Mouse (Mus musculus) kidney, embryonic 15.5 days (tissue): ENCODE results near the gene Fam174a. TPM values are rescaled to one million over a fixed set of nuclear protein-coding genes. Genes with fewer than 3 reads are reported as not detected.

ENCODE experiments used
- ATAC-seq: fragments of 200-750 bp; cut with Nextera tagmentation; replicated peaks from 2 replicates; pipeline ENCODE4 v1.8.0; 2017; ENCODE audit warnings: moderate TSS enrichment; ENCODE audit not compliant: low FRiP score
- H3K27ac ChIP-seq: fragments of 300-500 bp; sonication (generic); 2 replicates; pipeline ENCODE4 v1.5.1; 2015; ENCODE audit warnings: mild to moderate bottlenecking, inconsistent platforms
- H3K27me3 ChIP-seq: fragments of 300-500 bp; sonication (generic); 2 replicates; pipeline ENCODE4 v1.6.1; 2015; ENCODE audit warnings: inconsistent platforms
- H3K36me3 ChIP-seq: fragments of 300-500 bp; sonication (generic); 2 replicates; pipeline ENCODE4 v1.6.1; 2015; ENCODE audit warnings: inconsistent platforms
- H3K4me1 ChIP-seq: fragments of 300-500 bp; sonication (generic); 2 replicates; pipeline ENCODE4 v1.6.1; 2015; ENCODE audit warnings: inconsistent platforms
- H3K4me2 ChIP-seq: fragments of 300-500 bp; sonication (generic); 2 replicates; pipeline ENCODE4 v1.6.1; 2015; ENCODE audit warnings: moderate library complexity, mild to moderate bottlenecking, inconsistent platforms
- H3K4me3 ChIP-seq: fragments of 300-500 bp; sonication (generic); replicated peaks from 2 replicates; pipeline ENCODE4 v1.5.1; 2015; ENCODE audit warnings: mild to moderate bottlenecking, inconsistent platforms
- H3K9ac ChIP-seq: fragments of 300-500 bp; sonication (generic); 2 replicates; pipeline ENCODE4 v1.6.1; 2015; ENCODE audit warnings: mild to moderate bottlenecking, inconsistent platforms
- H3K9me3 ChIP-seq: fragments of 300-500 bp; sonication (generic); replicated peaks from 2 replicates; pipeline ENCODE4 v1.6.1; 2016; ENCODE audit warnings: inconsistent platforms
- WGBS: fragments of 180-500 bp; shearing (Covaris S2); methylation state at CpG from one replicate; pipeline ENCODE4 v1.1.7; 2015; ENCODE audit warnings: mixed read lengths; 5-methylcytosine and 5-hydroxymethylcytosine counted together
- polyA plus RNA-seq: library from polyadenylated mRNA; unstranded; fragments of >200 nt; fragmentation: Nextera tagmentation; extraction: Ambion mirVana; gene quantifications from 2 replicates; pipeline ENCODE4 v1.2.1, GENCODE M21; 2015

The Fam174a gene
- polyA plus RNA-seq, 1 experiment from 2014 or later = 25.2 TPM

DNA sequence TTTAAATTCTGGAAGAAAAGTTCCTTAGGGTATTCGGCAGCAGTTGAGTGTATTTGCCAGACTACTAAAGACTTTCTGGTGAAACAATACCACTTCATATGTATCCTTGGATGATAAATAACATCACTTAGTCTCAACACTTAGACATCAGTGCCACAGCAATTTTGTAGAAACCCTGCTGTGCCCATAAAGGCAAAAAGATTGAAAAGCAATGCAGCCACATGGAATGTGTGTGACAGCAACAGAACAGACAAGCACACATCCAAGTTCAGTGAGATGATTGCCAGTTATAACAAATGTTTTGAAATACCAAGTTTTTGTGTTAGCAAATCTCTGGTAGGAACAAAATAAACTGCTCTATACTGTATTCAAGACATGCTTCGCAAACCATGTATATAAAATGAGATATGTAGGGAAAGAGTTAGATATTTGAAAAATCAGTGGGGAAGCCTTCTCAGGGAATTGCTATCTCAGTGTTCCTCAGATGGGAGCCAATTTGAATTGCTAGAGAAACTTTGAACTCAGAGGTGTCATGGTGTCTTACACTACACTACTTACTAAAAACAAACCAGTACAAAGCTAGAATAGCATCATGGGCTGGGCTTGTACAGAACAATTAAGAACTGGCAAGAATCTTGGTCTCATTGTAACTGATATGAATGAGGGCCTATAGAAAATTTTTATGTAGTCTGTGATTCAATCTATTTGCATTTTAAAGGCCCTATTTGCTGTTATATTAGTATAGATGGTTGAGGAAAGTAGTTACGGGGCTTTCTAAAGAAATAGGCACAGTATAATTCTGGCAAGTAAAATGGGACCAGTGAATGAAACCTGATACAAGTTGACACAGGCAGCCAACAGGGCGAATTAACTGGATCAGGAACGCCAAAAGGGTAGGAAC lies 30.4 kb downstream of the Fam174a start:
- no peaks in the 10 kb centered on the region for H3K9me3 ChIP-seq
- no peak overlapping the region for H3K4me2 ChIP-seq
- H3K36me3 ChIP-seq = no peaks in the 10 kb centered on the region
- no peak overlapping the region for H3K4me3 ChIP-seq
- no peak overlapping the region for H3K27ac ChIP-seq
- no peak for ATAC-seq
- no peaks in the 10 kb centered on the region for H3K4me1 ChIP-seq
- H3K9ac ChIP-seq = no peak overlapping the region
- WGBS = 77% methylated on average over 5 of the region's 5 CpGs
- H3K27me3 ChIP-seq = no peaks in the 10 kb centered on the region

GRCm38 (mm10) chr1:95354146-95354545 lies 40.7 kb downstream of the Fam174a start:
- Histone ChIP-seq H3K27ac (no peak overlapping the region), H3K4me2 (no peak overlapping the region), H3K9ac (no peak overlapping the region), H3K36me3 (no peaks in the 10 kb centered on the region), H3K27me3 (no peaks in the 10 kb centered on the region), H3K4me1 (no peaks in the 10 kb centered on the region), H3K4me3 (no peak overlapping the region), H3K9me3 (no peaks in the 10 kb centered on the region)
- WGBS = 86% methylated on average over 1 of the region's 1 CpGs
- no peak for ATAC-seq

DNA sequence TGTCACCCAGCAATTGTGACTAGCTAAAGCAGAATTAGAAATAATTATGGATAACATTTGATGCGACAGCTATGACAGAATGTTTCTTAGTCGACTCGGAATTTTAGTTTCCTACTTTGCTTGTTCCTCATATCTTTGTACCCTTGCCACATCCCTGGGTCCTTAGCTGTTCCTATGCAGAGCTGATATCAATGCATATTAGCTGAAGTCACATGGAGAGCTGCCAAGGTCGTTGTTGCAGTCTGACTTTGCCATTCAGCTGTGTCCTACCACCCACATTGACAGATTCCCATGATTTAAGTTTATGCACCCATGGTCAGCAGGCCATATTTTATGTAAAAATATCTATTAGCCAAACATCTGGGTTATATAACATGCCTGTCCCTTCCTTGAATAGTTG lies 43.5 kb downstream of the Fam174a start:
- Histone ChIP-seq H3K4me2 (no peak overlapping the region), H3K4me3 (no peak overlapping the region), H3K36me3 (no peaks in the 10 kb centered on the region), H3K27ac (no peak overlapping the region), H3K4me1 (no peaks in the 10 kb centered on the region), H3K27me3 (no peaks in the 10 kb centered on the region), H3K9ac (no peak overlapping the region), H3K9me3 (no peaks in the 10 kb centered on the region)
- ATAC-seq = no peak
- WGBS = 53% methylated on average over 4 of the region's 4 CpGs

- Histone ChIP-seq H3K4me2 (no peak overlapping the region), H3K4me1 (no peaks in the 10 kb centered on the region), H3K4me3 (no peak overlapping the region), H3K36me3 (no peaks in the 10 kb centered on the region), H3K27ac (no peak overlapping the region), H3K9ac (no peak overlapping the region), H3K27me3 (no peaks in the 10 kb centered on the region), H3K9me3 (no peaks in the 10 kb centered on the region)
- 81% methylated on average over 2 of the region's 2 CpGs for WGBS
- ATAC-seq = no peak
Measured at GRCm38 (mm10) chr1:95363692-95364091, 50.3 kb downstream of the Fam174a start.

GRCm38 (mm10) chr1:95366616-95367373 lies 53.4 kb downstream of the Fam174a start:
- Histone ChIP-seq H3K4me1 (no peaks in the 10 kb centered on the region), H3K9ac (no peak overlapping the region)
- 77% methylated on average over 4 of the region's 4 CpGs for WGBS

DNA sequence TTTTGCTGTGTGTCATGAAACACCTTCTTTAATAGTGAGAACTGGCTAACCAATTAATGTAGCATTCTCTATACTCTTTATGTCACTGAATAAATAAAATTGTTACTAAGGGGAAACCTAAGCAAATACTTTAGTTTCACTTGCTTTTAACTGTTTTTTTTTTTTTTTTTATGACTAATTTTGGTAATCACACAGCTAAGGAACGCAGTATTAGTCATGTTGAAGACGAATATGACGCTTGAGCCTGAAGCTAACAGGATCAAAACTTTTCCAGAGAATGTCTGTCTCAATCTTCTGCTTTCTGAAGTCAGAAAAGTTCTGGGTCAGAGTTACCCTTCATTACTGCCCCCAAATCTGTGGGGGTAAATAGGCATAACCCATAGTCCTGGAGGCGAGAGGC lies 54.3 kb downstream of the Fam174a start:
- WGBS = 95% methylated on average over 4 of the region's 4 CpGs
- no peak for ATAC-seq
- H3K27ac ChIP-seq = no peak overlapping the region
- no peaks in the 10 kb centered on the region for H3K4me1 ChIP-seq
- H3K4me2 ChIP-seq = no peak overlapping the region
- H3K9me3 ChIP-seq = no peaks in the 10 kb centered on the region
- no peak overlapping the region for H3K9ac ChIP-seq
- H3K27me3 ChIP-seq = no peaks in the 10 kb centered on the region
- no peaks in the 10 kb centered on the region for H3K36me3 ChIP-seq
- no peak overlapping the region for H3K4me3 ChIP-seq

More at GRCm38 (mm10) chr1:95366616-95367373, 53.4 kb downstream of the Fam174a start:
- Histone ChIP-seq H3K4me3 (no peak overlapping the region), H3K4me2 (no peak overlapping the region), H3K27me3 (no peaks in the 10 kb centered on the region), H3K36me3 (no peaks in the 10 kb centered on the region), H3K27ac (no peak overlapping the region), H3K9me3 (no peaks in the 10 kb centered on the region)
- ATAC-seq = no peak

- Histone ChIP-seq H3K9ac (no peak overlapping the region), H3K4me1 (no peaks in the 10 kb centered on the region), H3K36me3 (no peaks in the 10 kb centered on the region), H3K27me3 (no peaks in the 10 kb centered on the region), H3K27ac (no peak overlapping the region), H3K9me3 (no peaks in the 10 kb centered on the region), H3K4me3 (no peak overlapping the region), H3K4me2 (no peak overlapping the region)
- no peak for ATAC-seq
- 70% methylated on average over 6 of the region's 6 CpGs for WGBS
Measured at GRCm38 (mm10) chr1:95375443-95375842, 62.0 kb downstream of the Fam174a start.

DNA sequence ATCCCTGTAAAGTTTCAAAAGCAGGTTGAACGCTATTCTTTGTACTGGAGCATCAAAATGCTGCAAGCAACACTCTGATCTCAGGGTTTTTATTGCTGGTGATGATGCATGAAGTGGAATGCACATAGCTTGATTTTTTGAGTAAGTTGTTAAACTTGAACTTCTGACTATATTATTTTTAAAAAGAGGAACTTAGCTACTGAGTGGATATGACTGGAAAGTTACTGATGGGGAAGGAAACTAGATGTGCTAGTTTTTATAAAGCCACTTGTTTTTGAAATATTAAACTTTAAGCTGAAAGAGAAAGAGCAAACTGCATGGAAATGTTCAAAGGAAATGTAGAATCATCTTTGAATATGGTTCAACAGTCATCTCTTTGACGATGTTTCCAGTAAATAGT lies 67.6 kb downstream of the Fam174a start:
- 82% methylated on average over 2 of the region's 2 CpGs for WGBS
- Histone ChIP-seq H3K4me1 (no peaks in the 10 kb centered on the region), H3K9ac (no peak overlapping the region), H3K27ac (no peak overlapping the region), H3K4me2 (no peak overlapping the region), H3K27me3 (no peaks in the 10 kb centered on the region), H3K4me3 (no peak overlapping the region), H3K9me3 (no peaks in the 10 kb centered on the region), H3K36me3 (no peaks in the 10 kb centered on the region)
- ATAC-seq = no peak
